Mouse (Mus musculus) myocyte (in vitro differentiated cells): ENCODE data around the gene Ovca2.

Source experiments
- CEBPB ChIP-seq: IDR thresholded peaks from 2 replicates; pipeline ENCODE4 v1.6.1; 2011; ENCODE audit warnings: mild to moderate bottlenecking, moderate library complexity; ENCODE audit not compliant: poor library complexity, insufficient read depth, severe bottlenecking
- E2F4 ChIP-seq: IDR thresholded peaks from one replicate; pipeline ENCODE4 v1.6.1; 2011; ENCODE audit warnings: mild to moderate bottlenecking, control low read depth, moderate library complexity; ENCODE audit not compliant: insufficient read depth
- MAX ChIP-seq: IDR thresholded peaks from one replicate; pipeline ENCODE4 v1.6.1; 2011; ENCODE audit warnings: low read depth, mild to moderate bottlenecking, control low read depth
- MYOD1 ChIP-seq, 3 experiments: IDR thresholded peaks; one replicate each; pipeline ENCODE4 v1.6.1; 2011; ENCODE audit warnings: control low read depth in 2 of 3, low read depth in 2 of 3, mild to moderate bottlenecking in 2 of 3, moderate library complexity in 1 of 3; ENCODE audit not compliant: insufficient read length in 2 of 3, control insufficient read depth in 1 of 3
- POLR2A ChIP-seq: IDR thresholded peaks from one replicate; pipeline ENCODE4 v1.6.1; 2011; ENCODE audit warnings: low read depth, mild to moderate bottlenecking, control low read depth, moderate library complexity; ENCODE audit not compliant: insufficient read length
- POLR2AphosphoS2 ChIP-seq: IDR thresholded peaks from one replicate; pipeline ENCODE4 v1.6.1; 2011; ENCODE audit warnings: low read depth, control low read depth; ENCODE audit not compliant: insufficient read length
- REST ChIP-seq: IDR thresholded peaks from one replicate; pipeline ENCODE4 v1.6.1; 2011; ENCODE audit warnings: mild to moderate bottlenecking, control low read depth, moderate library complexity; ENCODE audit not compliant: insufficient read depth, insufficient read length
- TCF12 ChIP-seq: IDR thresholded peaks from one replicate; pipeline ENCODE4 v1.6.1; 2011; ENCODE audit warnings: mild to moderate bottlenecking, control low read depth; ENCODE audit not compliant: poor library complexity, insufficient read depth, severe bottlenecking
- USF1 ChIP-seq: IDR thresholded peaks from one replicate; pipeline ENCODE4 v1.6.1; 2011; ENCODE audit warnings: low read depth, mild to moderate bottlenecking, control low read depth, moderate library complexity

DNA sequence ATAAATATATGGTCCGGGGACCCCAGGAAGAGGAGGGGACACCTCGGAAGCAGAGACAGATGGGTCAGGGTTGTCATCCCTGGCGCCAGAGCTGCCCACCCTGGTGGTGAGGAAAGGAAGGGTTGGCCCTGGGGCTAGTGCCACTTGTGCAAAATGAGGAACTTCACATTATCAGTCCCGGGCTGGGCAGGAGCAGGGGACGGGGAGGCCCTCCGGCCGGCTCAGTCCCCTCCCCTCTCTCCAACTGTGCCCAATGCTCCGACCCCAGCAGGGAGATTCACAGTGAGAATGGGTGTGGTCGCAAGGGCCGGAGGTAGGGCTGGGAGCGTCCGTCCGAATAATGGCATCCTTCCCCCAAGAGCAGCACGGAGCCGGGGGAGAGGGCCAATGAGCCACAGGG, 13.9 kb downstream of the Ovca2 start:
- no peak for TF ChIP-seq MAX
- no peak for TF ChIP-seq POLR2A
- no peak for TF ChIP-seq E2F4
- no peak for TF ChIP-seq USF1
- no peak for TF ChIP-seq POLR2AphosphoS2
- no peak for TF ChIP-seq MYOD1 (IDR thresholded peaks at IDR 0.05; ENCODE audit: control insufficient read depth in 1 of 3, insufficient read length in 2 of 3, low read depth in 2 of 3)
- TF ChIP-seq CEBPB, result no peak
- no peak for TF ChIP-seq TCF12
- TF ChIP-seq REST, result no peak
